Mouse (Mus musculus) retina, postnatal 1 day (tissue): Measurements from ENCODE around the gene Gm20721.
A peak's percentile ranks its signal among the peaks of the same experiment; 100 is the strongest.
"Not testable (repeated sequence)": the region's sequence is repeated elsewhere in the genome, so short reads cannot be mapped to it uniquely, and the experiment has no call there.

ENCODE experiments used
- DNase-seq: peaks from one replicate; pipeline ENCODE4 v3.0.0-alpha.2; 2012

Gene Gm20721

DNA sequence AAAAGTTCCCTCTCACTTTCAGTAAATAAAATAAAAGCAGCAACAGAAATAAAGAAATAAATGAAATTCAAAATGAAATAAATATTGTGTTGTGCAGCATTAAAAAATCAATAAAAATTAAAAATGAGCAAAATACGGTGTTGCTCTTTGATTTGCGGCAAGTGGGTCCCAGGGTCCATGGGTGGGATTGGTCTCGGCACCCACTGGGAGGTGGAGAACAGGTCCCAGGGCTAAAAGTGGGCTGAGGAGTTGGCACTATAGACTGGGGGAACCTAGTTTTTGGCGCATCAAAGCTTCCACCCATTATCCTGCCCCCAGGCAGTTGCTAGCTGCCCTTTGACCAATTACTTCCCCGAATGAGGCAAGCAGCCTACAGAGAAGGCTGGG is at the start of gene Gm20721:
Gm20721 (minus strand) TSS at position 101 of the 387 bp plus-strand sequence.
- no peak for DNase-seq

DNA sequence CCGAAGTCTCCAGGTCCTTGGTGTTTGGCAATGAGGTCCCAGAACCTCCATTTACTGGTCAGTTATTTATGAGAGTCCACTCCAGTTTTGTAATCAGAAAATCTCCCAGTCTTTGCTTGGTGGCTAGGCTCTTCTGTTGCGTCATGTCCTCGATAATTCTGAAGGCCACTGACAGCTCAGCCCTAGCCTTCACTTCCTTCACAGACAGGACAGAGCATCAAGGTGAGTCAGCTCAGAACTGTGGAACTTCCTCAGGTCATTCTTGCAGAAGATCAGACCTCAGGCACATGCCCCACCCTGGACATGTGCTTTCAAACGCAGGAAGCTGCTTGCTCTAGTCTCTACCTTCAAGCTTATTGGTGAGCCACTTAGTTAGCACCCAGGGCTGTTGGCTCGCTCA is 46.9 kb upstream of the Gm20721 start:
- no peak for DNase-seq

DNA sequence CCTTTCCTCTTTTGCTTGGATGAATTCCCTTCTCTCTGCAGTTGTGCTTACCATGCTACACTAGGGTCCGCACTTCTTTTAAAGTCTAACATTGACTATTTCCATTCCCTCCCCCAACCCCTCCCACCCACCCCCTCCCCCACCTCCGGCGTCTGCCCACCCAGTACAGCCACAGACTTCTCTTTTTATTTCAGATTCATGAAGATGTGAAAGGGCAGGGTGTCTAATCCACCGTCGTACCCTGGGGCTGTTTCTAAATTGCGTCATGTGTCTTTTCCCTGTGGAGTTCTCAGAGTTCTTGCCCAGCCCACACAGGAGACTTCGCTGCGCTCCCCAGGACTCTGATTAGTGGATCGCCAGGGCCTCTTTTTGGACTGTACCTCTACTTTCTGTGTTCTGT is 46.0 kb upstream of the Gm20721 start:
- no peak for DNase-seq

DNA sequence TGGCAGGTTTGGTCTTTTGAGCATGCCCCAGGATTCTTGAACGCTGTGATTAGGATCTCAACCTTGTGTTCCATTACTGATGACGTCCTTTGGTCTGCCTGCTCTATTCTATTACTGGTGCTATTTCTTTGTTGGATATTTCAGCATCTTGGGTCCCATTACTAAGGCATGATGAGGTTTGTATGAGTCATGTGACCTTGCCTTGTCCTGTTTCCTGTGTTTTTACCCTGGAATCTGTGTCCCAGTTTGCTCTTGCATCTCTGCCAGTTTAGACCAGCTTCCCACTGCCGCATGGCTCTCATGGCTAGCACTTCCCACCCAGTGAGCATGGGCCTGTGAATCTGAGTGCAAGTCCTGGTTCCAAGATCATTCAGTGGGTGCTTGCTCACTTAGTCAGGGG is 45.4 kb upstream of the Gm20721 start:
- DNase-seq = no peak

DNA sequence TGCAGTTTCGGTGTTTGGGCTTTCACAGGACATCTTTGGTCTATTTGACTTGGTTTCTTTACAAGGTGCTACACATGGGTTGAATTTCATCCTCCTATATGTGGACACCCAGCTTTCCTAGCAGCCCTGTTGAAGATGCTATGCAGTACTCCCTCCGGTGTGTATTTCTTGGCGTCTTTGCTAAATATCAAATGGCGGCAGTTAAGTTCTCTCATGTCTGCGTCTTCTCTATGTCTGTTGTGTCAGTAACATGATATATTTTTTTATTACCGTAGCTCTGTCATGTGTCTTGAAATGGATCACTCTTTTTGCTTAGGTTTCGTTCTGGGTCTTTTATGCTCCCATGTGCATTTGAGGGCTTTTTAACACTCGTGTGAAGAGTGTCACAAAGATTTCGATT is 34.5 kb upstream of the Gm20721 start:
- no peak for DNase-seq

DNA sequence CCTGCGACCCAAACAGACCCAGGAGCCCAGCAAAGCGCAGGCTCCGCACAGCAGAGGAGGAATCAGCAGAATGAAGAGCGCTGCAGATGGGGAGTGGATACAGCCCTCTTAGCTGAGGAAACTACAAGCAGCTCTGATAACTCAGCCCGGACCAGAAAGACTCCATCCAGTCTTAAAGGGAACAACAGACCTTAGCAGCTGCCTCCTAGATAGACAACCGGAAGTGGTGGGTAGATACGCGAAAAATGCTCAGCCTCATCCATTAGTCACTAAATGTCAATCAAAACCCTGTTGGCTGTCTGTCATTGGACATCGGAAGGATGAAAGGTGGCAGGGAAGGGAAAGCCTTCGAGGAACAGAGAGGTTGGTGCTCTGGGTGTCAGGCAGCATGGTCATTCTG is 20.1 kb upstream of the Gm20721 start:
- DNase-seq = no peak

DNA sequence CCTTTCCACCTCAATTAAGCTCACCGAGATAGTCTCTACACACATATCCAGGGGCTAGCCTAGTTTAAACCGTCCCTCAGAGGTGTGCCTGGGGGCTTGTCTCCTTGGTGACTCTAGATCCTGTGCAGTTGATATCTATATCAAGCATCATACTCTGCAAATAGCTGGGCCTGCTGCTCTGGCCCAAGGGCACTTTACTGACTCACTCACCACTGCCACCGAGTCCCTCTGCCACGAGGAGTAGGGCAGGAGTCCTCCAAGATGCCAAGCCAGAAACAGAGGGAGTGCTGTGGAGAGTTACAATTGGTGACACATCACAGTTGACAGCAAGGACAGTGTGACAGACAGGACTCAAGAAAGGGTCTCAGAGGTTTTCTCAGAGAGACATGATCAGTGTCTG is 13.1 kb upstream of the Gm20721 start:
- DNase-seq = peak; percentile 17

DNA sequence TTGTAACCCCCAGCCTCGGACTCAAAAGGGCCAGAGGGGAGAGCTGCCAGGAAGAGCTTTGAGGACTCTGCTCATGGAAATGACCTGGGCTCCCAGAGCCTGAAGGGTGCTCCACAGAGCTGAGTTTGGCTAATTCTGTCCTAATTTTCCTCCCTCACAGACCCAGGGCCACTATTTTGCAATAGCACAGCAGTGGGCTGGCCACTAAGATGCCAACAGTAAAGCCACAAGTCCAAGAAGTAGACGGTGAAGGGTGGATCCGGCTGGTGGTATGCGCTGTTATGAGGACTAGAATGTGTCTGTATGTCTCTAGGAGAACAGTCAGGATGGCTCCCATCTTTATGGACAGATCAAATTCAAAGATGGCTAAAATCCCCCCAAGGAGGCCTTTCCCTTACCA is 12.0 kb upstream of the Gm20721 start:
- no peak for DNase-seq

DNA sequence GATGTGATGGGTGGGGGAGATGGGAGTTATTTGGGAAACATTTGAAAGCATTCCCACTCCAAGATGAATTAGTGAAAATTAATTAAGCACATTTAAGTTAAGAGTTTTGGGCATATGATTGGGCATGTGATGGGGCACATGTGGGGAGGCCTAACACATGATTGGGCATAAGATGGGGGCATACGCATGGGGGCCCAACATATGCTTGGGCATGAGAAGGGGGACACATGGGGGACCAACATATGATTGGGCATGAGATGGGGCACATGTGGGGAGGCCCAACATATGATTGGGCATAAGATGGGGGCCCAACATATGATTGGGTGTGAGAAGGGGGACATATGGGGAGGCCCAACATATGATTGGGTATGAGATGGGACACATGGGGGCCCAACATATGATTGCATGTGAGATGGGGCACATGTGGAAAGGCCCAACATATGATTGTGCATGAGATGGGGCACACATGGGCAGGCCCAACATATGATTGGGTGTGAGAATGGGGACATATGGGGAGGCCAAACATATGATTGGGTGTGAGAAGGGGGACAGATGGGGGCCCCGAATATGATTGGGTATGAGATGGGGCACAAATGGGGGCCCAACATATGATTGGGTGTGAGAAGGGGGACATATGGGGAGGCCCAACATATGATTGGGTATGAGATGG is 622 bp upstream of the Gm20721 start:
- DNase-seq = not testable (repeated sequence)

DNA sequence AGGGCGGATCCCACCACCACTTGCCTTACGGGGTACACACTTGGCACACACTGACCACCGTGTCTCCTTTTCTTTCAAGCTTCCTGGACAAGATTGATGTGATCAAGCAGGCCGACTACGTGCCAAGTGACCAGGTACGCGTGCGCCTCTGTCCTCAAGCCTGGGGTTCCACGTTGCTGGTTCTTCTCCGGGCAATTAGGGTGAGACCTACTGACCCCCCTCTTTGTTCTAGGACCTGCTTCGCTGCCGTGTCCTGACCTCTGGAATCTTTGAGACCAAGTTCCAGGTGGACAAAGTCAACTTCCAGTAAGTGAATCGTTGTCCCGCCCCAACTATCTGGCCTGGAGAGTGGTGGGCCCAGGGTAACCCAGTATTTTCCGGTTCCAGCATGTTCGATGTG is 1.5 kb downstream of the Gm20721 start:
- DNase-seq = no peak

DNA sequence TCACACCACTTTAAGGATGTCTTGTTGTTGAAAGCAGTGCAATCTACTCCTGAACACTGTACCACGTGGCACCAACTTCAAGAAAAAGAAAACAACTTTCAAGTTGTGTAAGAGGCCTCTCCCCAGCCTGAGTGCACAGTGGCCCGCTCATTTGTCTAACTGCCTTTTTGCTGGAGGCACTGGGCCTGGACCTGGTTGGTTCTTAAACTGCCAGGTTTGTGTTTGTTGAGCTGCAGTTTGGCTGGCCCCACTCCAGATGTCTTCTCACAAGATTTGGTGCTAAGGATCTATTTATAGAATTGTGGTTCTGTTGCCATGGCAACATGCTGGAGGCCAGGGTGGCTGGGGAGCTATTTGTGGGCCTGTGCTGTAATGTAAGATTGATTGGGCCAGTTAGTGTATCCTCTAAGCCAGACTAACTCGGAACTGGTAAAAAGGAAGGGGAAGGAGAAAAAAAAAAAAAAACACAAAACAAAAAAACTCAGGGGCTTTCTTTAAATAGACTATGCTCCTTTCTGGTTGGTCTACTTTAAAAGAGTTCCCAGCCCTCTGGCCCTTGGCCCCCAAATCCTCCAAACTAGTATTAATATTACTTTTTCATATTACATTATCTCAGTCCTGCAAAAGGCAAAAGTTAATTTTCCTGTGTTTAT is 2.4 kb downstream of the Gm20721 start:
- peak; percentile 74 for DNase-seq

DNA sequence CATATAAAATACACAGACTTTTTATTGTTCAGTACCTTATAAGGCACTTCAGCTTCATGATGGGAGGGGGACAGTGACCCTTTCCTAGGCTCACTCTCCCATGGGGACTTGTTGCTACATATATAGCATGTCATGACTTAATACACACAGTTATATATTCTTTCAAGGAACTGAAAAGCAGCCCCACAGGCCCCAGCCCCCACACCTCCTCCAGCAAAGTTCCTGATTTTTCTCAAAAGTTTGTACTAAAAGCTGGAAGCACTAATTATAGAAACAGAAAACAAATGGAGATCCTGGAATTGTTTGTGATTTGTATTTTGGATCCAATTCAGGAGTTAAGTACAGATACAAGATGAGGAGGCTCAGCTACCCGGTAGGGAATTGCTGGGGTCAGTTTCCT is 2.9 kb downstream of the Gm20721 start:
- DNase-seq = no peak

DNA sequence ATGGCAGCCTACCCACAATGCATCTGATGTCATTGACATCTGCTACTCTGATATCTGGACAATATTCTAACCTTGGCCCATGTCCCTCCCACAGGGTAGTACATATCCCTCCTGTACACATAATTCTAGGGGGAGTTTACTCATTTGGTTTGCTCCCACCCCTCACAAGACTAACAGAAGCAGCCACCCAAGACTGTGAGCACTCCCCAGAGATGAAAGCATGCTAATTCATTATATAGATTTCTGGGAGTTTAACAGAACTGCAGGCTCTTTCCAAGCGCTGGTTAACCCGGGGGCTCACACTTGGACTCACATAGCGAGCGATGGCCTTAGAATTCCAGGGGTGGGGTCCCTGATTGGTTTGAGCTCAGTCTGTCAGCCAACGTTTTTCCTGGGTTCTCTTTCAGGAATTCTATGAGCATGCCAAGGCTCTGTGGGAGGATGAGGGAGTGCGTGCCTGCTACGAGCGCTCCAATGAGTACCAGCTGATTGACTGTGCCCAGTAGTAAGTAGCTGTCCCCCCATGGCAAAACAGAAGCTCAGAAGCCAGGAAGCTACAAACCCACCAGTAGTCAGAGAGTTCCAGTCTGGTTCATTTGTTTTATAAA is 3.6 kb downstream of the Gm20721 start:
- no peak for DNase-seq

DNA sequence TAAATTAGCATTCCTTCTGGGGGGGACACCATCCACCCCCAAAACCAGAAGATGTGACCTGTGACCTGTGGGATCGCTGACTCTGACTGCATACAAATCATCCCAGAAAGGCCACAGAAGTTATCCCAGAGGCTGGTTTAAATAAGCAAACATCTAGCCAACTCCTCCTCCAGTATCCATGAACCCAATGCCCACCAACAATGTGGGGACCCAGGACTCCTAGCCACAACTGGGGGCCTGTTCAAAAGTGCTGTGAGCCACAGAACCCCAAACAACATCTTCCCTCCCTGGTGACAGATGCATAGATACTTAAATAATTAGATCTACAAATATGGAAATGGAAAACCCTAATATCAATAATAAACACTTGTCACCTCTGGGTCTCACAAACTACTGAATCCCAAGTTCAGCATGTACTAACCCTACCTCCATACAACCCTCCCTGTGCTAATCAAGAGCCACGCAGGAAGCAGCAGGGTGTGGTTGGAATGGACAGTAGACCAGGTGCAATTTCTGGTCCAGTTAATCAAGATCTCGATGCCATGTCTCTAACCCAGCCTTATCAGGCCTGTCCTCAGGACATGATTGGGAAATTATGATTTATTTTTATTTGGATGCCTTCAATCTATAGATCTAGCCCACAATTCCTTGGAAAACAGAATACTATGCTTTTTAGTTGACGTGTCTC is 5.5 kb downstream of the Gm20721 start:
- DNase-seq = no peak

DNA sequence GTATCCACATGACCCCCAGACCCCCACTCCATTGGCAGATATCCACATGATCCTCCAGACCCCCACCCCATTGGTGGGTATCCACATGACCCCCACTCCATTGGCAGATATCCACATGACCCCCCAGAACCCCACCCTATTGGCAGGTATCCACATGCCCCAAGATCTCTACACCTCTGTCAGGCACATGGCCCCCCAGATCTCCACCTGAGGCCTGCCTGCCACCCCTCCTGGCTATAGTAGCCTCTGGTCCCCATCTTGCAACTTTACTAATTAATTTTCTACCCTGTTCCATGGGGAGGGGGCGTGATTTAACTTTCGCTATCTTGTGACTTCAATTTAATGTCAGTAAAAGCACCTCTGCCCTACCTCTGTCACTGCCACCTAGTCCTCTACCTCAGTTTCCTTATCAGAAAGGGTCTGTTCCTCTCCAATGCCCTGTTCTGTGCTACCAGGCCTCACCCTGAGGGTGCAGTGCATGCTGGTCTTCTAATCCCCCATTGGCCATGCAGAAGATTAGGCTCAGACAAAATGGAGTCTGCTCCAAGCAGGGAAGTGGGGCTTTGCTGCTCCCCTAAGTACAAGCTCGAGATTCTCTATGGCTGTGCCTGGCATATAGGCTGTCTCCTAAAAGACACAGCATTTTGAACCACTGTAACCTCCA is 6.2 kb downstream of the Gm20721 start:
- DNase-seq = no peak

DNA sequence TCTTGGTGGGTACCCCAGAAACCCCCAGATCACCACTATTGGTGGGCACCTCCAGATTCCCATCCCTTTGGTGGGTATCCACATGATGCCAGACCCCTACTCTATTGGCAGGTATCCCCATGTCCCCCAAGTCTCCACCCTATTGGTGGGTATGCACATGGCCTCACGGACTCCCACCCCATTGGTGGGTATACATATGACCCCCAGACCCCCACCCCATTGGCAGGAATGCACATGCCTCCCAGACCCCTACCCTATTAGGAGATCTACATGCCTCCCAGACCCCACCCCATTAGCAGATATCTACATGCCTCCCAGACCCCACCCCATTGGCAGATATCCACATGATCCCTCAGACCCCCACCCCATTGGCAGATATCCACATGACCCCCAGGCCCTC is 6.8 kb downstream of the Gm20721 start:
- no peak for DNase-seq

DNA sequence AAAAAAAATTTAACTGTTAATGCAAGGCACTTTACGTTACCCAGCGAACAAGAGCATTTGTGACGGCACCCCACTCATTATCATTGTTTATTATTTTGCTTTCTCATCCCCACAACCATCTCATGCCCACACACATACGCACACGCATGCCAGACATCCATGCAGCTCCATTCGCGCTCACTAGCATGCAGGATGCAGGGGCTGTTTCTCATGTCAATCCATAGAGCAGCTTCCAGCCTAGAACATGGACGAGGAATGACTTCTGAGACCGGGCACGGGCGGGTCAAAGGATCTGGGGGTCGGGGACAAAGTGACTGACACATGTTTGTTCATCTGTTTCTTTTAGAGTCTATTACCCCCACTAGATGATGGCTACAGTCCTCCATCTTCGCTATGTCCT is 9.2 kb downstream of the Gm20721 start:
- DNase-seq = no peak

DNA sequence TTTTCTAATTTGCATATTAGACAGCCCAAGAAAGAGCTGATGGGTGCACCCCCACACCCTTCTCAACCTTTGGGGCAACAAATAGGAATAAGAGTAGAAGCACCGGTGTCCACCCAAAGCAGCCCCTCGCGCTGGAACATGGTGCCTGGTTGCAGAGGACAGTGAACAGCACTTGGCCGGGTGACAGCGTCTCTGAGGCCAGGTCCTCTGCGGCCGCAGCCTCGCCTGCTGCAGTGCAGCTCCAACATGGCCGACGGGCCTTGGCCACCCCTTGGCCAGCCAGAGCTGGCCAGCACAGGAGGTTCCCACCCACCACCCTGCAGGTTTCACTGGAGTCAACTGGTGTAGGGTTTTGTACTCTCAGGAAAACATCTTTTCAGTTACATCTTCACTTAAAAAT is 12.1 kb downstream of the Gm20721 start:
- no peak for DNase-seq

DNA sequence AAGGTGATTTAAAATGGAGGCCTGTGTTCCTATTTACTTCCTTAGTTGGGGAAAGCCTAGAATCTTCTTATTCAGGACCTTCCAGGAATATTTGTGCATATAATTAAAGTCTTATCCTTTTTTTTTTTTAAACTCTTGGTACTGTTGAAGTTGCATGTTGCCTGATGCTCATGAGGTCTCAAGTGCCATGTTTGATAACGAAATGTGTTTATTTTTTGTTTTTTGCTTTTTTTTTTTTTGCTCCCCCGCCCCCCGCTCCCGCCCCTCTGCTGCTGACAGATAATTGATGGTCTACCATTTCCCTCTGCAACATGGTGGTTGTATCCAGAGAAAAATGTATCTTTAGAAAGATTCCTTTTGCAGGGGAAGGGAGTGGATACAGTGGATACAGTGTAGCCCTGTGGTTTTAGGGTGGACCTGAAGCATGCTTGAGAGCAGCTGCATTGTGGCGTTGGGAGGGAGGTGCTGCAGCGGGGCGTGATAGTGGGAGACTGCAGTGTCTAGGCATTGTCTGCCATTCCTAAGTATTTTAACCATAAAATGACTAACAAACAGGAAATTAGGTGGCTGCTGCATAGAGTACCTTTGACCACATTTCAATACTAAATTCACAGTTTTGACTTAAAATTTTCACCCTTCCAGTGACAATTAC is 13.1 kb downstream of the Gm20721 start:
- no peak for DNase-seq

DNA sequence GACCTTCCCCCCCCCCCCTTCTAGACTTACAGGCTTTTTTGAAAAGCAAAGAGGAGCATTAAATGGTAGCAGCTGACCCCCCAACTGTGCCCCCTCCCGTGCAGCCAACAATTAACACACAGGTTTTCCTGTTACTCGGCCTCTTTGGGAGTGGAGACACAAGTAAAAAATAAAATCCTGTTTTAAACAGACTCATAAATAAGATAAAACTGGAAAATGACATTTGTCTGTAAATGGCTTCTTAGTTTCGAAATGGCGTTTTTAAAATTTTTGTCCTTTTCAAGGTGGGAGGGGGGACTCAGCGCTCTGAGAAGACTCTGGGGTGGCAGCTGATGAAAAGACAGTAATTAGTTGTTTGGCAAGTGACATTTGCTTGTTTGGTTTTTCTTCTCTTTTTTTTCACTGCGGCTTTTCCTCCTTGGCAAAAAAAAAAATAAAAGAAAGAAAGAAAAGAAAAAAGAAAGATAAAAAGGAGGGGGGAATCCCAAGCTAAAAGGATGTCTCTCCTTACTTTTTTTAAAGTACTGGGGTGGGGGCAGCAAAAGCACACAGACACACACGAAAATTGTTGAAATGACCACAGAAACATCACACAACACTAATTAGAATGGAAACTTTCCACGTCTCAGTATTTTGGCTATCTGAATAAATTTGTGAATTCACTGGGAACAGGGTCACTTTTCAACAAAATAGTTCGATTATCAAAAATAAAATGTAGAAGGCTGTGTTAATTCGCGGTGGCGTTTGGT is 15.1 kb downstream of the Gm20721 start:
- peak; percentile 34 for DNase-seq

DNA sequence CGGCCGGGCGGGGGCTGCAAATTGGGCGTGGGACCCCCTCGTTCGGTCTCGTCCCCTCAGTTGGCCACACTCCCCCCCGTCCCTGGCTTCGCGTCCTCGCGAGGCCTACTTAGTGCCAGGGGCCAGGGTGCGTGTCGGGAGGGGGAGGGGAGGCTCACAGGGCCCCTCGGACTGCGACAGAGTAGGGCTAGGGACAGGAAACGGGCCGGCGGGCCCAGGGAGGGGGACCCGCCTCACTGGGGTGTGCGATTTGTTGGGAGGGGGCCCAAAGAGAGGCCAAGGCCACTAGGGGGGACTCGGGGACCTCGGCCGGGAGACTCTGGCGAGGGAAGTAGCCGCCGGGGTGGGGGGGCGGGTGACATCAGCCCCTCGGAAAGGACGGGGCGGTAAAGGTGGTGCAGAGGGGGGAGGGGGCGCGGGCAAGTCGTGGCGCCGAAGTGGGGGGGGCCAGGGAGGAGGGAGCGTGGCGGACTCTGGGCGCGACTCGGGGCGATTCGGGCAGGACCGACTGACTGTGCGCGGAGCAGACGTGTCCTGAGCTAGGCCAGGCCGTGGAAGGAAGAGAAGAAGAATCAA is 15.8 kb downstream of the Gm20721 start:
- DNase-seq = peak; percentile 89
